Mouse (Mus musculus): ENCODE results near the gene Tufm. TPM values are rescaled to one million over a fixed set of nuclear protein-coding genes. Genes with fewer than 3 reads are reported as not detected.

The Tufm gene
- polyA plus RNA-seq, 1 experiment, result 167 TPM

DNA sequence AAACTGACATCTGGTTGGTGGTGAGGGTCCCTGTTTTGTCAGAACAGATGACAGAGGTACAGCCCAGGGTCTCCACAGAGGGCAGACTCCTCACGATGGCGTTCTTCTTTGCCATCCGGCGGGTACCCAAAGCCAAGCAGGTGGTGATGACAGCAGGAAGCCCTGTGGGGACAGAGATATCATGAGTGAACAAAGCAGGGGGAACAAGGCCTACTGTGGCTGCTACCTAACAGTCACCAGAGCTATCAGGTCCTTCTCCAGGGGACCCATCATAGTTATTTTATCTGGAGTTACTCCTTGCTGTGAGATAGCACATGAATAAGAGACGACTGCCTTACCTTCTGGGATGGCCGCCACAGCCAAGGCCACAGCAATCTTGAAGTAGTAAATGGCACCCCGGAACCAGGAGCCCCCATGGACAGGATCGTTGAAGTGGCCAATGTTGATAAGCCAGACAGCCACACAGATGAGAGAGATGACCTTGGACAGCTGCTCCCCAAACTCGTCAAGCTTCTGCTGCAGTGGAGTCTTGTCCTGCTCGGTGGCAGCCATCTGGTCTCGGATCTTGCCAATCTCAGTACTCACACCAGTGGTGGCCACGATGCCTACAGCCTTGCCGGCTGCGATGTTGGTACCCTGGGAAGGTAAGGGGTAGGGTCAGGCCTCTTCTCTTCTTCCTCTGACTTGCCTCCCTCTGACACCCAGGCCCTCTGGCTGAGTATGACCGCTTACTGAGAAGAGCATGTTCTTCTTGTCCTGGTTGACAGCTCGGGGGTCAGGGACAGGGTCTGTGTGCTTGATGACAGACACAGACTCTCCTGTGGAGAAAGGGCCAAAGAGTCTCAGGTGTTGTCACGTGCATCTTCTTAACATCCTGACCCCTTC, 30.5 kb upstream of the Tufm start:
- no peaks in the 10 kb centered on the region for H3K27me3 ChIP-seq (ENCODE audit: control insufficient read depth, insufficient read depth, insufficient read length)
- peak overlapping the region; percentile 54 for H3K4me3 ChIP-seq
- peak overlapping the region; percentile 82 for H3K4me2 ChIP-seq (ENCODE audit: low read depth)
- no peaks in the 10 kb centered on the region for H3K79me2 ChIP-seq (ENCODE audit: control insufficient read depth, insufficient read depth)
- TF ChIP-seq MYOD1 (IDR thresholded peaks at IDR 0.05; ENCODE audit: control insufficient read depth in 1 of 3, insufficient read length in 2 of 3, low read depth in 2 of 3) (peak in 2 of 3 experiments; percentile 16 to 46), MAX (IDR thresholded peaks at IDR 0.05; ENCODE audit: low read depth) (no peak), POLR2AphosphoS2 (IDR thresholded peaks at IDR 0.05; ENCODE audit: insufficient read length, low read depth) (peak; percentile 59), E2F4 (IDR thresholded peaks at IDR 0.05; ENCODE audit: insufficient read depth) (no peak), MYOG (IDR thresholded peaks at IDR 0.05; ENCODE audit: control insufficient read depth in 1 of 3, insufficient read depth in 1 of 3, insufficient read length in 2 of 3, low read depth in 2 of 3) (peak in 1 of 3 experiments; percentile 23)
- H3K36me3 ChIP-seq (ENCODE audit: control insufficient read depth, insufficient read depth), result peaks cover 37% of the 10 kb centered on the region
- no peak overlapping the region for H3ac ChIP-seq (ENCODE audit: control insufficient read depth, insufficient read length)

DNA sequence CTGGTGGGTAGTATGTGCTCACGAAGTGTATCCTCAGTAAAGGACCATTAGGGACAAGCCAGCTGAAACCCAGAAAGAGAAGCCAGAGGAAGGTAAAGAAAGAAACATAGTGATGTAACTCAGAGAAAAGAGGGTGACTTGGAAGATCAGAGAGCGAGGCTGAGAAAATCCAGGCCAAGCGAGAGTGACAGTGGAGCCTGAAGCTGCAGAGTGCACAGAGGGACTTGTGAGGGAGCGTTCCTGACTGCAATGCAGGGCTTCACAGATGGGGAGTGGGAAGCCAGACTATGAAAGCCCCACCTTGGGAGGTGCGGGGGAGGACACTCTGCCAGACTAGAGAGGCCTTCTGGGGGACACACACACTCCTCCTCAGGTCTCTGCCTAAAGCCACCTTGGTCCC, 28.9 kb upstream of the Tufm start:
- Histone ChIP-seq H3K4me2 (ENCODE audit: low read depth) (peak overlapping the region; percentile 82), H3ac (ENCODE audit: control insufficient read depth, insufficient read length) (no peak overlapping the region), H3K36me3 (ENCODE audit: control insufficient read depth, insufficient read depth) (peaks cover 27% of the 10 kb centered on the region), H3K79me2 (ENCODE audit: control insufficient read depth, insufficient read depth) (peaks cover 8% of the 10 kb centered on the region), H3K4me3 (peak overlapping the region; percentile 54), H3K27me3 (ENCODE audit: control insufficient read depth, insufficient read depth, insufficient read length) (no peaks in the 10 kb centered on the region)
- TF ChIP-seq REST (IDR thresholded peaks at IDR 0.05; ENCODE audit: insufficient read depth, insufficient read length) (no peak), MAX (IDR thresholded peaks at IDR 0.05; ENCODE audit: low read depth) (no peak), TCF12 (IDR thresholded peaks at IDR 0.05; ENCODE audit: insufficient read depth, poor library complexity, severe bottlenecking) (no peak), POLR2A (IDR thresholded peaks at IDR 0.05; ENCODE audit: insufficient read length, low read depth) (peak; percentile 14), E2F4 (IDR thresholded peaks at IDR 0.05; ENCODE audit: insufficient read depth) (no peak), CEBPB (IDR thresholded peaks at IDR 0.05; ENCODE audit: insufficient read depth, poor library complexity, severe bottlenecking) (no peak), POLR2AphosphoS2 (IDR thresholded peaks at IDR 0.05; ENCODE audit: insufficient read length, low read depth) (peak; percentile 65)

DNA sequence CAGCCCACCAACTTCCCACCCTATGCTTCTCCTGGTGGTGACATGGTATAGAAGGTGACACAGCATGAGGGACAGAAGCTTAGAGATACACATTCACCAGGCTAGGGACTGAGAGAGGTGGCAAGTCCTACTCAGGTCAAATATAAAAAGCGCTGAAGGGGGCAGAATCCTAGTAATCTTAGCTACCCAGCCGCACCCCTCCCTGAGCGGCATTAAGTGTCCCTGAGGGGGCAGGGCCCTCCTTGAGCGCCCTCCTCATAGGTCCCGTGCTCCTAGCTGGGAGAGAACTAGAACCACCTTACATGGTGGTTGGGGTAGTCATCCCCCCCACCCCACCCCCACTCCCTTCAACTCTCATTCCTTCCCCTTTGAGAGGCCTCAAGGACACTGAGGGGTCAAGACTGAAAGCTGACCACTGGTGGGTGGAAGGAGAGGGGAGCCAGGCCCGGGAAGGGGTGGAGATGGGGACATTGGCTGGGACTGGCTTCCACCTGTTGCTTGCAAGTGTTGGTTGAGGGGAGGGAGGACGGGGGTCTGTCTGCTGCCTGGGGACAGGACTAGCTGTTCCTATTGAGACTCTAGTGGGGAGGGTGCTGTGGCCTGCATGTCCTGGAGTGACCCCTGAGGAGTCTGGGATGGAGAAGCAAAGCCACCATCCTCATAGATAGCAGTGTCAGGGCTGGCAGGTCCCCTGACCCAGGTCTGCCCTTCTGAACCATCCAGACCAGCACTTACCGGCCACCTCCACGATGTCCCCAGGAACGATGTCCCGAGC, 28.1 kb upstream of the Tufm start:
- peak overlapping the region; percentile 54 for H3K4me3 ChIP-seq
- H3K4me2 ChIP-seq (ENCODE audit: low read depth), result peak overlapping the region; percentile 82
- H3K27me3 ChIP-seq (ENCODE audit: control insufficient read depth, insufficient read depth, insufficient read length), result no peaks in the 10 kb centered on the region
- H3K36me3 ChIP-seq (ENCODE audit: control insufficient read depth, insufficient read depth), result peaks cover 27% of the 10 kb centered on the region
- H3ac ChIP-seq (ENCODE audit: control insufficient read depth, insufficient read length), result no peak overlapping the region
- peaks cover 8% of the 10 kb centered on the region for H3K79me2 ChIP-seq (ENCODE audit: control insufficient read depth, insufficient read depth)
- TF ChIP-seq REST (IDR thresholded peaks at IDR 0.05; ENCODE audit: insufficient read depth, insufficient read length), result no peak
- TF ChIP-seq MYOG (IDR thresholded peaks at IDR 0.05; ENCODE audit: control insufficient read depth in 1 of 3, insufficient read depth in 1 of 3, insufficient read length in 2 of 3, low read depth in 2 of 3), result peak; percentile 33 to 93 (median 43)
- TF ChIP-seq USF1 (IDR thresholded peaks at IDR 0.05; ENCODE audit: low read depth), result no peak
- peak; percentile 72 to 97 (median 86) for TF ChIP-seq MYOD1 (IDR thresholded peaks at IDR 0.05; ENCODE audit: control insufficient read depth in 1 of 3, insufficient read length in 2 of 3, low read depth in 2 of 3)
- TF ChIP-seq CEBPB (IDR thresholded peaks at IDR 0.05; ENCODE audit: insufficient read depth, poor library complexity, severe bottlenecking), result no peak
- TF ChIP-seq POLR2A (IDR thresholded peaks at IDR 0.05; ENCODE audit: insufficient read length, low read depth), result peak; percentile 46
- no peak for TF ChIP-seq SRF (IDR thresholded peaks at IDR 0.05; ENCODE audit: control insufficient read depth, insufficient read length, low read depth)
- no peak for TF ChIP-seq E2F4 (IDR thresholded peaks at IDR 0.05; ENCODE audit: insufficient read depth)
- peak; percentile 59 for TF ChIP-seq POLR2AphosphoS2 (IDR thresholded peaks at IDR 0.05; ENCODE audit: insufficient read length, low read depth)
- no peak for TF ChIP-seq TCF3 (IDR thresholded peaks at IDR 0.05; ENCODE audit: insufficient read length, low read depth)
- TF ChIP-seq TCF12 (IDR thresholded peaks at IDR 0.05; ENCODE audit: insufficient read depth, poor library complexity, severe bottlenecking), result peak; percentile 20
- no peak for TF ChIP-seq MAX (IDR thresholded peaks at IDR 0.05; ENCODE audit: low read depth)

DNA sequence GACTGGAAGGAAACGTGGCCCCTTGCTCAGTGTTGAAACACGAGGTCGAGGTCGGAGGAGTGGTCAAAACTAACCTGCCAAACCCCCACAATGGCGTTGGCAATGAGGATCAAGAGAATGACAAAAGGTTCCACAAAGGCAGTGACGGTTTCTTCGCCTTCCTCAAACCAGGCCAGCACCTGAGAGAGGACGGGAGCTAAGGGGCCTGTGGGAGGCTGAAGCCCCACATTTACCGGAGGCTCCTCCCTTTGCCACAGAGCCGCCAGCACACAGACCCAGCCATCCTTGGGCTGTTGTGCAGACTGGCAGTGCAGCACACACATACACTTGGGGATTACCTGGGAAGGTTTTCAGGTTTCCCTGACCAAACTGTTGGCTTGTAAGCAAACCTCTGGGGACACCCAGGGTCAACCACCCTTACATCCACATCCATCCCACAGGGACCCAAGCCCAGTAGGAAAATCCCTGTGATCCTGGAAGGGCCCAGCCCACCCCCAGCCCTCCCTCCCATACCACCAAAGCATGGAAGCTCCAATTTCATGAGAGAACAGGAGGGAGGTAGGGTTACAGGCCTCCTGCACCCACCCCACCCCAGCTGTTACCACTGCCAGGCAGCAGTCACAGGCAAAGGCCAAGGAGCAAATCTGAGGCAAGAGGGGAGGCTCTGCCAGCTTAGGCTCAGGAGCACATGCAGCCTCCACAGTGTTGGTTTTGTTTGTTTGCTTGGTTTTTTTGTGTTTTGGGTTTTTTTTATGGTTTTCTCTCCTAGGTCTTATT, 26.4 kb upstream of the Tufm start:
- Histone ChIP-seq H3K4me2 (ENCODE audit: low read depth) (peak overlapping the region; percentile 82), H3K27me3 (ENCODE audit: control insufficient read depth, insufficient read depth, insufficient read length) (no peaks in the 10 kb centered on the region), H3K79me2 (ENCODE audit: control insufficient read depth, insufficient read depth) (peaks cover 8% of the 10 kb centered on the region), H3ac (ENCODE audit: control insufficient read depth, insufficient read length) (no peak overlapping the region), H3K36me3 (ENCODE audit: control insufficient read depth, insufficient read depth) (peaks cover 14% of the 10 kb centered on the region), H3K4me3 (peak overlapping the region; percentile 54)
- no peak for TF ChIP-seq CEBPB (IDR thresholded peaks at IDR 0.05; ENCODE audit: insufficient read depth, poor library complexity, severe bottlenecking)
- TF ChIP-seq SRF (IDR thresholded peaks at IDR 0.05; ENCODE audit: control insufficient read depth, insufficient read length, low read depth), result no peak
- no peak for TF ChIP-seq MAX (IDR thresholded peaks at IDR 0.05; ENCODE audit: low read depth)
- peak; percentile 39 for TF ChIP-seq TCF12 (IDR thresholded peaks at IDR 0.05; ENCODE audit: insufficient read depth, poor library complexity, severe bottlenecking)
- peak; percentile 77 for TF ChIP-seq POLR2AphosphoS2 (IDR thresholded peaks at IDR 0.05; ENCODE audit: insufficient read length, low read depth)
- peak; percentile 33 for TF ChIP-seq POLR2A (IDR thresholded peaks at IDR 0.05; ENCODE audit: insufficient read length, low read depth)
- peak; percentile 69 to 95 (median 93) for TF ChIP-seq MYOD1 (IDR thresholded peaks at IDR 0.05; ENCODE audit: control insufficient read depth in 1 of 3, insufficient read length in 2 of 3, low read depth in 2 of 3)
- no peak for TF ChIP-seq USF1 (IDR thresholded peaks at IDR 0.05; ENCODE audit: low read depth)
- TF ChIP-seq MYOG (IDR thresholded peaks at IDR 0.05; ENCODE audit: control insufficient read depth in 1 of 3, insufficient read depth in 1 of 3, insufficient read length in 2 of 3, low read depth in 2 of 3), result peak; percentile 72 to 97 (median 90)
- no peak for TF ChIP-seq REST (IDR thresholded peaks at IDR 0.05; ENCODE audit: insufficient read depth, insufficient read length)
- TF ChIP-seq E2F4 (IDR thresholded peaks at IDR 0.05; ENCODE audit: insufficient read depth), result no peak
- TF ChIP-seq TCF3 (IDR thresholded peaks at IDR 0.05; ENCODE audit: insufficient read length, low read depth), result peak; percentile 33

Measured in myocyte (in vitro differentiated cells).